Mouse (Mus musculus) monocyte, adult 2 months (primary cell): ENCODE data around the gene Klk12.

Experiments used
- DNase-seq, 2 experiments: peaks; one replicate each; pipeline ENCODE4 v3.0.0; 2022; ENCODE audit warnings: low spot score in 2 of 2, low read depth in 1 of 2

The Klk12 gene

GRCm38 (mm10) chr7:43768597-43768996 lies at the start of gene Klk12:
Gene Klk12, plus strand, starts transcription at chr7:43768897.
- DNase-seq: peak in 1 of 2 experiments; percentile 0

GRCm38 (mm10) chr7:43747788-43748187 lies 20.9 kb upstream of the Klk12 start:
- peak; percentile 23 to 44 for DNase-seq

GRCm38 (mm10) chr7:43752806-43753205 lies 15.9 kb upstream of the Klk12 start:
- no peak for DNase-seq

GRCm38 (mm10) chr7:43766484-43766883 lies 2.2 kb upstream of the Klk12 start:
- DNase-seq: no peak

- DNase-seq: no peak
These were observed 939 bp downstream of the Klk12 start for GRCm38 (mm10) chr7:43769636-43770035.

GRCm38 (mm10) chr7:43770701-43771100 lies 2.0 kb downstream of the Klk12 start:
- peak in 1 of 2 experiments; percentile 0 for DNase-seq

- DNase-seq: peak in 1 of 2 experiments; percentile 0
These were observed 3.2 kb downstream of the Klk12 start for GRCm38 (mm10) chr7:43771916-43772315.

GRCm38 (mm10) chr7:43772901-43773300 lies 4.2 kb downstream of the Klk12 start:
- peak in 1 of 2 experiments; percentile 0 for DNase-seq

- DNase-seq: peak in 1 of 2 experiments; percentile 0
These were observed 5.7 kb downstream of the Klk12 start, which contains the start of gene Klk11 for GRCm38 (mm10) chr7:43774364-43774763. Gene Klk11, plus strand, starts transcription at chr7:43774604.

GRCm38 (mm10) chr7:43774802-43775201 lies 6.1 kb downstream of the Klk12 start:
- no peak for DNase-seq

- peak in 1 of 2 experiments; percentile 0 for DNase-seq
These were observed 6.8 kb downstream of the Klk12 start for GRCm38 (mm10) chr7:43775311-43776057.

GRCm38 (mm10) chr7:43776506-43776905 lies 7.8 kb downstream of the Klk12 start:
- no peak for DNase-seq

GRCm38 (mm10) chr7:43777423-43777822 lies 8.7 kb downstream of the Klk12 start:
- DNase-seq: no peak

GRCm38 (mm10) chr7:43778176-43778970 lies 9.7 kb downstream of the Klk12 start:
- DNase-seq: no peak

- no peak for DNase-seq
These were observed 11.5 kb downstream of the Klk12 start for GRCm38 (mm10) chr7:43780241-43780640.

- DNase-seq: no peak
These were observed 12.0 kb downstream of the Klk12 start, which contains the start of gene Klk10 for GRCm38 (mm10) chr7:43780746-43781145. Gene Klk10, plus strand, starts transcription at chr7:43781035.

- no peak for DNase-seq
These were observed 12.8 kb downstream of the Klk12 start for GRCm38 (mm10) chr7:43781541-43781940.

- DNase-seq: peak; percentile 51 to 81
These were observed 13.9 kb downstream of the Klk12 start for GRCm38 (mm10) chr7:43782275-43783265.

- DNase-seq: no peak
These were observed 16.6 kb downstream of the Klk12 start for GRCm38 (mm10) chr7:43785286-43785685.

GRCm38 (mm10) chr7:43788096-43788495 lies 19.4 kb downstream of the Klk12 start:
- no peak for DNase-seq

- no peak for DNase-seq
These were observed 20.6 kb downstream of the Klk12 start for GRCm38 (mm10) chr7:43789295-43789694.
